Mouse (Mus musculus): ENCODE data around the gene Exosc8.

The Exosc8 gene

DNA sequence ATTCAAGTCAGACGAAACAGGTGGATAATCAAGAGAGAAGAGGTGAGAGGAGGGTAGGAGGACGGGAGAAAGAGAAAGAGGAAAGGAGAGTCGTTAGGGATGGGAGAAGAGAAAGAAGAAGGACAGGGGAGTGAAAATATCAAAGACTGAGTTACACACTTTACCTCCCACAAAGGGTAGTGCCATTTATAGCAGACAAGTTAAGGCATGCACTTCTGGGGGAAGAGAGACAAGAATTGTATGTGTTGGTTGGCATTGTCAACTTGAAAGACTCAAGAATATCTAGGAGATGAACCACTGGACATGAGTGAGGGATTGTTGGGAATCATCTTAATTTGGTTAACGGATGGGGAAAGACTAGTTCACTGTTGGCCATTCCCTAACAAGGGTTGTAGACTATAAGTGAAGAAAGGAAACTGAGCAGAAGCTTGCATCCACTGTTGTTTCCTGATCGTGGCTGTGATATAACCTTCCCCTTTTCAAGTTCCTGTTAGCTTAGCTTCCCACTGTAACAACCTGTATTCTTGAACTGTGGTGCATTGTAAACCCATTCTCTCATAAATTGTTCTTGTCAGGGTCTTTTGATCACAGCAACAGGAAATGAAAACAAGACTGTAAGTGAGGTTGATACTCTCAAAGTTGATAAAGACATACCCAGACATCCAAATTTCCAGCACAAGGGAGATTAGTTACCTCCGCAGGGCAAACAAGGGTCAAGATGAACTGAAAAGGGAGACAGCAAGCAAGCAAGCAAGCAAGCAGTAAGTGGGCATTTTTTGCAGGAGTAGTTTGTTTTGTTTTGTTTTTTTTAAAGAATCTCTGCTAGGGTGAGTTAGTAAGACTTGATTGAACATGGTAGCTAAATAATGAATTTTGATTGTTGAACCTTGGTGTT is 53.6 kb downstream of the Exosc8 start:
- no peak for DNase-seq (ENCODE audit: low spot score in 2 of 2)

Measured in urinary bladder, postnatal 4 days (tissue).